Mouse (Mus musculus): ENCODE measurements around the gene Prm2. TPM values are rescaled to one million over a fixed set of nuclear protein-coding genes. Genes with fewer than 3 reads are reported as not detected.

The Prm2 gene
- polyA plus RNA-seq, 1 experiment: not detected

DNA sequence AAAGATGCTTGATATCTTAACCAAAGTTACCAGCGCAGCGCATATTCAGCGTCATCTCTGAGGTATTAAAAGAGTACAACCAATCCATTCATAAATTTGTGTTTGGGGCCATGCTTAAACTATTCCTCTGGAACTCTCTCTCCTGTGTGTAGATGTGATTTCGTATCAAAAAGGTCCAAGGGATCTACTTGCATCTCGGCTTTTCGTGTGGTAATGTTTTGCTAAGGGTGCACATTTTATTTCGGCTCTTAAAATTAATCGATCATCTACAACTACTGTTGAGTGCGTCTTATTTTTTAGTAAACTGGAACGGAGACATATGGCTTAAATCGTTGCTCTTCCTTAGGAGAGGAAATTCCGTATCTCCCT lies 38.6 kb upstream of the Prm2 start:
- no peak for DNase-seq (ENCODE audit: low read depth)
- no peak for TF ChIP-seq CTCF (IDR thresholded peaks at IDR 0.05; ENCODE audit: borderline replicate concordance, extremely low read depth, insufficient read depth, insufficient read length)
- no peak for TF ChIP-seq POLR2A (IDR thresholded peaks at IDR 0.05; ENCODE audit: borderline replicate concordance, extremely low read depth, insufficient read depth, insufficient read length, poor library complexity, severe bottlenecking)

DNA sequence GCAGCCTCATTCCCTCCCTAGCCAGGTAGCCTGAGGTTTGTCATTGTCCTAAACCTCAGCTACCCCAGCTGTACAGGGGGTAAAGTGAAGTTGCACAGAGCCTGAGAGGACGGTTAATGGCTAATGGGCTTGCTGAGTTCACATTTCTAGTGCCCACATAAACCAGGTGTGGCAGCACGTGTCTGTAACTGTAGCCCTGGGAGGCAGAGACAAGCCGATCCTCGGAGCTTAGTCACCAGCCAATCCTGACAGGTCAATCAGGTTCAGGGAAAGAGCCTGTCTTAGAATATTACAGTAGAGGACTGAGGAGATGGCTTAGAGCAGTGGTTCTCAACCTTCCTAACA lies 32.5 kb upstream of the Prm2 start:
- DNase-seq (ENCODE audit: low read depth): no peak

DNA sequence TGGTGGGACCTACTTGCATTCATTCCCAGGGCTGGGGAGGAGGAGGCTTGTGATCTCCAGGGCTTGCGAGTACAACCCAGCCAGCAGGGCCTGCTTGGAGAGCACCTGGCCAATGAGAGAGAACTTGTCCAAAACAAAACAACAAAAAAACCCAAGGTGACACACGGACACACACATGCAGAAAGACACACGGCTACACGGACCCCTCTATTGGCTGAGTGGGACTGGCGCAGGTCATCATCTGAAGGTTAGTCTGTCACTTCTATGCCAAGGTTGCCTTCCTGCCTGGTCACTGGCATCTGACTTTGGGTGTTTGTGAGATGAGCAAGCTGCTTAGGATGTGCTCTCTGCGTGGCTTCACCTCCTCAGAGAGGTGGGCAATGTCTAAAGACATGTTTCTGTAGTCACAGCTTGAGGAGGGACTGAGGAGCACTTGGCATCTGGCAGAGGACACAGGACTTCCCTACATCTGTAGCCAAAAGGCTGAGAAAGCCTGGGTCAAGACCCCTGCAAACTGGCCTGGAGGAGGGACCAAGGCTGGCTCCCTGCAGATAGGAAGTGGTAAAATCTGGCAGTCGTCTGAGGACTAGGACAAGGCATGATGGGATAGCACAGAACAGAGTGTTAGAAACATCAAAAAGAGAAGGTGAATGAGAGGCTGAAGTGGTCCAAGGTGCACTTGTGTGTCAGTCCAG lies 32.0 kb upstream of the Prm2 start:
- no peak for TF ChIP-seq CTCF (IDR thresholded peaks at IDR 0.05; ENCODE audit: borderline replicate concordance, extremely low read depth, insufficient read depth, insufficient read length)
- no peak for TF ChIP-seq POLR2A (IDR thresholded peaks at IDR 0.05; ENCODE audit: borderline replicate concordance, extremely low read depth, insufficient read depth, insufficient read length, poor library complexity, severe bottlenecking)
- DNase-seq (ENCODE audit: low read depth): no peak

More for the DNA sequence above, 32.5 kb upstream of the Prm2 start:
- TF ChIP-seq CTCF (IDR thresholded peaks at IDR 0.05; ENCODE audit: borderline replicate concordance, extremely low read depth, insufficient read depth, insufficient read length): no peak
- no peak for TF ChIP-seq POLR2A (IDR thresholded peaks at IDR 0.05; ENCODE audit: borderline replicate concordance, extremely low read depth, insufficient read depth, insufficient read length, poor library complexity, severe bottlenecking)

DNA sequence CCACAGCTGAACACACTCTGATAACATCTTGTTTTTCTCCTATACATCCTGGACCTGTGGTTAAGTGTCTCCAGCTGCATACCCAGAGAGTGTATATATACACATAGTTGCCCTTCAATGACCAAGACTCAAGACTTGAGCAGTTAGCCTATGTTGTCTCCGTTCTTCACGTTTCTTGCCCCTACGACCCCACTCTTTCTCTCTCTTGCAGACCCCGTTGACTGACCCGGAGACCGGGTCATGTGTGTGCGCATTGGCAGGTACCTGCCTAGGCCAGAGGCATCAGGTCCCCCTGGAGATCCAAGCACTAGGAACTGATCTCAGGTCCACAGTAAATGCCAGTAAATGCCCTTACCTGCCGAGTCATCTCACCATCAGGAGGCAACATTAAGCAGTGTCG lies 31.3 kb upstream of the Prm2 start:
- TF ChIP-seq POLR2A (IDR thresholded peaks at IDR 0.05; ENCODE audit: borderline replicate concordance, extremely low read depth, insufficient read depth, insufficient read length, poor library complexity, severe bottlenecking) (no peak), CTCF (IDR thresholded peaks at IDR 0.05; ENCODE audit: borderline replicate concordance, extremely low read depth, insufficient read depth, insufficient read length) (no peak)
- no peak for DNase-seq (ENCODE audit: low read depth)

DNA sequence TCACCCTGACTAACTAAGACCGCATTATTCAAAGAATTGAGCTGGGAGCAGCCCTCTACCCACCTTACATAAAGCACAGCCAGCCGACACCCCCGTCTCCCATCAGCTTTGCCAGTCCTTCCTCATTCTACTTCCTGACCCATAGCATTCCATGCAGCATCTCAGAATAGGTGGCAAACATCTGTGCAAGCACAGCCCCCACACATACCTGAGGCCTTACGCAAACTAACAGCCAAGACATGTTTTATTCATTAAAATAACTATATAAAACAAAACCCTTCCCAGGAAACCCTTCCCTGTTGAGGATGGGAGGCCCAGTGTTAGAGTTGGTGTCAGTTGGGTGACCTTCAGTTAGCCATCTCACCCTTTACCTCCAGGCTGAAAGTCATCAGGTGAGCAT lies 29.9 kb upstream of the Prm2 start:
- no peak for DNase-seq (ENCODE audit: low read depth)
- TF ChIP-seq CTCF (IDR thresholded peaks at IDR 0.05; ENCODE audit: borderline replicate concordance, extremely low read depth, insufficient read depth, insufficient read length) (no peak), POLR2A (IDR thresholded peaks at IDR 0.05; ENCODE audit: borderline replicate concordance, extremely low read depth, insufficient read depth, insufficient read length, poor library complexity, severe bottlenecking) (no peak)

DNA sequence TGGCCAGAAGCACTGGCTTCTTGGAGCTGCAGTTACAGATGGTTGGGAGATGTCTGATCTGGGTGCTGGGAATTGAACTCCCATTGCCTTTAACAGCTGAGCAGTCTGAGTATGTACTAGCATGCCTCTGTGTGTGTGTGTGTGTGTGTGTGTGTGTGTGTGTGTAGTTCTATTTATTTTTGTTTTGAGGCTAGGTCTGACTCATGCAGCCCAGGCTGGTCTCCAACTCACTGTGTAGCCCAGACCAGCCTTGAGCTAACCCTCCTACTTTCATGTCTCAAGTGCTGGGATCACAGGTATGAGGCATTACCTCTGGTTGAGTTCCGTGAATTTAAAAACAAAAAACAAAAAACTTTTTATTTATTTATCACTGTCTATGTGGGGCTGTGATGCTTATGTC lies 28.6 kb upstream of the Prm2 start:
- TF ChIP-seq CTCF (IDR thresholded peaks at IDR 0.05; ENCODE audit: borderline replicate concordance, extremely low read depth, insufficient read depth, insufficient read length) (no peak), POLR2A (IDR thresholded peaks at IDR 0.05; ENCODE audit: borderline replicate concordance, extremely low read depth, insufficient read depth, insufficient read length, poor library complexity, severe bottlenecking) (no peak)
- DNase-seq (ENCODE audit: low read depth): no peak

DNA sequence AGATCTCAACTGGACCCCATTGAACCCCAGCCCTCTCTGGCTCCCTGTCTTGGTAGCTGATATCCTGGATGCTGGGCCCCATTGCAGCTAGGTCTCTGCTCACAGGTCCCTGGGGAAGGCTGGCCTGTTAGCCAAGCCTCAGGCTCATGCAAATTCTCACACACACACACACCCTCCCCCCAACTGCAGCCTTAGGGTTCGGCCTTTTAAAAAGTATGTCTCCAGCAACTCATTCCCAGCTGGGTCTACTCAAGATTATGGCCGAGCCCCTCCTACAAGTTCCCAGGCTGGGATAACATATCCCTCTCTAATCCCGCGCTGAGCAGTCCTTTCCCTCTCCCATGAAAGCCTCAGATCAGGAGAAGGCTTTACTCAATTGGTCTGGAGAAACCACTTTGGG lies 25.5 kb upstream of the Prm2 start:
- no peak for DNase-seq (ENCODE audit: low read depth)
- TF ChIP-seq POLR2A (IDR thresholded peaks at IDR 0.05; ENCODE audit: borderline replicate concordance, extremely low read depth, insufficient read depth, insufficient read length, poor library complexity, severe bottlenecking): no peak

DNA sequence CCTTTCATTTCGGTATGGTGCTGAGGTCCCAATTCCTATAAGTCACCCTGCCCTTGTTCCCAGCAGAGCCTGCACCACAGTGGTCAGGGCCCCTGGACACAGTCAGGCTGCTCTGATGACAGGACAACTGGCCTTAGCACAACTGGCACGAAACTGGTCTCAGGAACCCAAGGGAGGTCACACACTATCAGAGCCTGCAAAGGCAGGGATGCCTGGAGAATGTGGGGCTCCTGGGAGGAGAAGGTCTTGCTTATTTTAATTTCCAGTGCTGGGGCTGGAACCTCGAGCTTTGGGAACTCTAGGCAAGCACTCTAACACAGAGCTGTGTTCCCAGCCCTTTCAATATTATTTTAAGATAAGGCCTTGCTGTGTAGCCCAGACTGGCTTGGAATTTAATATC lies 24.0 kb upstream of the Prm2 start:
- TF ChIP-seq CTCF (IDR thresholded peaks at IDR 0.05; ENCODE audit: borderline replicate concordance, extremely low read depth, insufficient read depth, insufficient read length) (no peak), POLR2A (IDR thresholded peaks at IDR 0.05; ENCODE audit: borderline replicate concordance, extremely low read depth, insufficient read depth, insufficient read length, poor library complexity, severe bottlenecking) (no peak)
- DNase-seq (ENCODE audit: low read depth): no peak

DNA sequence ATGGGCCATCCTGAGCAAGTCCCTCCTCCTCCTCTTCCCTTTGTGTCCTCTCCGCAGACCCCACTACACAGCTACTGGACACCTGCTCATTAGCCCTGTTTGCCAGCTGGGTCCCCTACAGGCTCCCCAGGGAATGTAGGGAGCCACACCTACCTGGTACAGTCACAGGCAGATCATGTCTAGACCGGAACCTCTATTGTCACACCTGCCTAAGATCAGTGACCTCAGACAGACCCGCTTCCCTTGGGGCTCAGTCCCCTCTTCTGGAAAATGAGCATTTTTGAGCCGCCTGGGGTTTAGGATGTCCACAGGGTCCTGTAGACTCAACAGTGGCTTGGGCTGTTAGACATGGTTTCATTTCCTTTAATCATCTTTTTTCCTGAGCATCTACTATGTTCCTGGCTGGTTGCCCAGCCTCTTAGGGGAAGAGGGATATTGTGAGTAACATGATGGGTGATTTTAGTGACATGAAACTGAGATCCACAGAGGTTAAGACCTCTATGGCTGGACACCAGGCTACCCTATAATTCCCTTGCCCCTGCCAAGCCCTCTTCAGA lies 22.7 kb upstream of the Prm2 start:
- no peak for DNase-seq (ENCODE audit: low read depth)
- TF ChIP-seq CTCF (IDR thresholded peaks at IDR 0.05; ENCODE audit: borderline replicate concordance, extremely low read depth, insufficient read depth, insufficient read length) (no peak), POLR2A (IDR thresholded peaks at IDR 0.05; ENCODE audit: borderline replicate concordance, extremely low read depth, insufficient read depth, insufficient read length, poor library complexity, severe bottlenecking) (no peak)

DNA sequence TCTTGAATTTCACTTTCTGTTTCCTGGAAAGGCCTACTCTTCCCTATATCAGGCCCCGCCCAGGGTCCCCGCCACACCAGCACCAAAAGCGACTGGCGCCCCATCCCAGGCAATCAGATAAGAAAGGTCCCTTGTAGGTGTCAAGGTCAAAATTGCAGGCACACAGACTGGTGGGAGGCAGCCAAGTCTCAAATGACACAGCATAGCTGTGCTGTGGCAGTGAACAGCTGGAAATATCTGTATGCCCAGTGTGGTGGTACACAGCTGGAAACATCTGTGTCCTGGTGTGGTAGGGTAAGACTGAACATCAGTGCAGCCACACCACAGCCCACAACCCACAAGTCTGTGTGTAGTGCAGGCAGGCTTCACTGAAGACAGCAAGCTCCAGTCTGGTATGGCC lies 18.9 kb upstream of the Prm2 start:
- DNase-seq (ENCODE audit: low read depth): no peak
- no peak for TF ChIP-seq CTCF (IDR thresholded peaks at IDR 0.05; ENCODE audit: borderline replicate concordance, extremely low read depth, insufficient read depth, insufficient read length)
- TF ChIP-seq POLR2A (IDR thresholded peaks at IDR 0.05; ENCODE audit: borderline replicate concordance, extremely low read depth, insufficient read depth, insufficient read length, poor library complexity, severe bottlenecking): no peak

DNA sequence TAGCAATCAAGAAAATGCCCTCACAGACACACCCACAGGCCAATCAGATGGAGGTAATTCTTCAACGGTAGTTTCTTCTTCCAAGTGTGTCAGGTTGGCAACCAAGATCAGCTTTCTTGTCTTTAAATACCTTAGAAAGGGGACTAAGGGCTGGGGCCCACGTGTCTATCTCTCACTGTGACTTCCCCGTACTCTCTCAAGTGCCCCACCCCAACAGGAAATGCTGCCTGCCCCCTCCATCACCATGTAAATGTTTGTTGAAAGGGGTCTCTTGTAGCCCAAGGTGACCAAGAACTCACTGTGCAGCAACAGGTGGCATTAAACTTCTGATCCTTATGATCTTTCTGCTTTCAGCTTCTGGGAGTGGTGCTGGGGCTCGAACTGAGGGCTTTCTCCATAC lies 17.8 kb upstream of the Prm2 start:
- DNase-seq (ENCODE audit: low read depth): no peak
- TF ChIP-seq POLR2A (IDR thresholded peaks at IDR 0.05; ENCODE audit: borderline replicate concordance, extremely low read depth, insufficient read depth, insufficient read length, poor library complexity, severe bottlenecking) (no peak), CTCF (IDR thresholded peaks at IDR 0.05; ENCODE audit: borderline replicate concordance, extremely low read depth, insufficient read depth, insufficient read length) (no peak)

DNA sequence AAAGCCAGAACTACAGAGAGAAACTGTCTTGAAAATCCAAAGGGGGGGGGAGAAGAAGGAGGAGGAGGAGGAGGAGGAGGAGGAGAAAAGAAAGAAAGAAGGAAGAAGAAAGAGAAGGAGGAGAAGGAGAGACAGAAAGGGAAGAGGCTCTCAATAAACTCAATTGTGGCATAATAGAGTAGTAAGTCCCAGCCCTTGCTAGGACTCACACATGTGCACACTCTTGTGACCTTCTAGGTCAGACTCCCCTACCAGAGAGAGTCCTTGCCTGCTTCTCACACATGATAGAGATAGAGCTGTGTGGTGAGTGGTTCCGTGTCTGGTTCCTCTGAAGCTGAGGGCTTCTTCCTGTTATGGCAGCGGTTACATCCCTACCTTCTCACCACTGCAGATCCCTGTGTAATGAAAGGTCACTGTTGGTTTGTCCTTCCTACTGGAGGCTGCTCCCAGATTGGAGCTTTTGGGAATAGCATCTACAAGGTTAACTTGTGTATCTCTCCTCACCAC lies 17.0 kb upstream of the Prm2 start, which contains the start of gene Gm11172:
Gm11172 (plus strand) TSS at position 51 of the 507 bp plus-strand sequence.
- TF ChIP-seq POLR2A (IDR thresholded peaks at IDR 0.05; ENCODE audit: borderline replicate concordance, extremely low read depth, insufficient read depth, insufficient read length, poor library complexity, severe bottlenecking): no peak
- TF ChIP-seq CTCF (IDR thresholded peaks at IDR 0.05; ENCODE audit: borderline replicate concordance, extremely low read depth, insufficient read depth, insufficient read length): no peak
- no peak for DNase-seq (ENCODE audit: low read depth)

All from brain, embryonic 14.5 days (tissue).